Mouse (Mus musculus) liver, adult 2 months (tissue): ENCODE measurements around the gene Gtpbp10.

ENCODE experiments used
- CTCF ChIP-seq: fragments of 200-500 bp; IDR thresholded peaks from 2 replicates; pipeline ENCODE4 v1.5.1; 2011; ENCODE audit warnings: low read depth, low read length, control low read depth
- POLR2A ChIP-seq: fragments of 200-500 bp; IDR thresholded peaks from 2 replicates; pipeline ENCODE4 v1.6.1; 2011; ENCODE audit warnings: low read length, control low read depth; ENCODE audit not compliant: insufficient read depth; ENCODE audit errors: extremely low read depth

DNA sequence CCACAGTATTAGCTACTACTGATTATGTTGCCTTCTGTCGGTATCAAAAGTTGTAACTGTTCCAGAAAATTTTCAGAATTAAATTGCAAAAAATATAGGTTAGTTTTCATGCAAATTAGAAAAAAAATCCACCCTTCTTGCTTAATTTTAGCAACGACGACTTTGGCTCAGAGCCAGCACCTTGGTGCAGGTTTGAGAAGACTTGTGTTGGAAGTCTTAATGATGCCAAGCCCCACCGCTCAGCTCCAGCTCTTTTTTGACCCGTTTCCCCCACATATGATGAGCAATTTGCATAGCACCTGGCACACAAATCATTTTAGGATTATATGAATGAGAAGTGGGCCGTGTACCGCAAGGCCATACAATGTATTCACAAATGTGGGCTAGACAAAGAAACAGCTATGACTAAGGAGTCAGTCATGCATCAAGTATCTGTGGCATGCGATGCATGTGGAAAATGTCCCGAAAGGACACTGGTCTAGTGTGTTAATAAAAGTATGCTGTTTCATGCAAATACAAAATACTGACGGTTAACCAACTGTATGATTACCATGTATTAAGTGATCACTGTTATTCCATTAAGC is 48.9 kb downstream of the Gtpbp10 start:
- no peak for TF ChIP-seq CTCF
- no peak for TF ChIP-seq POLR2A
